Mouse (Mus musculus) lung, postnatal 0 days (tissue): ENCODE results near the gene Kcnq1. TPM values are rescaled to one million over a fixed set of nuclear protein-coding genes. Genes with fewer than 3 reads are reported as not detected.

Experiments used
- ATAC-seq: fragments of 200-750 bp; cut with Nextera tagmentation; 2 replicates; pipeline ENCODE4 v1.8.0; 2017; ENCODE audit warnings: moderate library complexity
- DNase-seq: peaks from one replicate; pipeline ENCODE4 v3.0.0-alpha.2; 2016; ENCODE audit warnings: low spot score
- H3K27ac ChIP-seq: fragments of 300-500 bp; sonication (generic); 2 replicates; pipeline ENCODE4 v1.5.1; 2014; ENCODE audit warnings: antibody characterized with exemption, mild to moderate bottlenecking, low read length, mixed read lengths
- H3K27me3 ChIP-seq: fragments of 300-500 bp; sonication (generic); replicated peaks from 2 replicates; pipeline ENCODE4 v1.6.1; 2014; ENCODE audit warnings: low read length, mixed read lengths; ENCODE audit not compliant: insufficient read depth
- H3K36me3 ChIP-seq: fragments of 300-500 bp; sonication (generic); 2 replicates; pipeline ENCODE4 v1.6.1; 2014; ENCODE audit warnings: low read length, mixed read lengths; ENCODE audit not compliant: insufficient read depth
- H3K4me1 ChIP-seq: fragments of 300-500 bp; sonication (generic); 2 replicates; pipeline ENCODE4 v1.6.1; 2014; ENCODE audit warnings: antibody characterized with exemption, low read depth, low read length, mixed read lengths; ENCODE audit not compliant: insufficient read depth
- H3K4me2 ChIP-seq: fragments of 300-500 bp; sonication (generic); replicated peaks from 2 replicates; pipeline ENCODE4 v1.6.1; 2014; ENCODE audit warnings: low read depth, mild to moderate bottlenecking, low read length, moderate library complexity, mixed read lengths
- H3K4me3 ChIP-seq: fragments of 300-500 bp; sonication (generic); 2 replicates; pipeline ENCODE4 v1.5.1; 2014; ENCODE audit warnings: low read depth, low read length
- H3K9ac ChIP-seq: fragments of 300-500 bp; sonication (generic); replicated peaks from 2 replicates; pipeline ENCODE4 v1.6.1; 2014; ENCODE audit warnings: low read depth, mild to moderate bottlenecking
- H3K9me3 ChIP-seq: fragments of 300-500 bp; sonication (generic); 2 replicates; pipeline ENCODE4 v1.6.1; 2016; ENCODE audit warnings: low read length, mixed read lengths
- CTCF ChIP-seq: IDR thresholded peaks from 2 replicates; pipeline ENCODE4 v1.5.1; 2016; ENCODE audit warnings: antibody characterized with exemption, mild to moderate bottlenecking
- EP300 ChIP-seq: IDR thresholded peaks from 2 replicates; pipeline ENCODE4 v1.6.1; 2016; ENCODE audit warnings: antibody characterized with exemption, mild to moderate bottlenecking, control low read depth
- WGBS: fragments of 180-500 bp; shearing (Covaris S2); extraction: QIAGEN DNeasy Blood & Tissue Kit; methylation state at CpG from one replicate; pipeline ENCODE4 v1.1.7; 2014; 5-methylcytosine and 5-hydroxymethylcytosine counted together
- polyA plus RNA-seq: library from polyadenylated mRNA; unstranded; fragments of >200 nt; fragmentation: Nextera tagmentation; extraction: Ambion mirVana; gene quantifications from 2 replicates; pipeline ENCODE4 v1.2.1, GENCODE M21; 2015

Gene Kcnq1
- polyA plus RNA-seq, 1 experiment from 2014 or later, result 11.8 TPM

DNA sequence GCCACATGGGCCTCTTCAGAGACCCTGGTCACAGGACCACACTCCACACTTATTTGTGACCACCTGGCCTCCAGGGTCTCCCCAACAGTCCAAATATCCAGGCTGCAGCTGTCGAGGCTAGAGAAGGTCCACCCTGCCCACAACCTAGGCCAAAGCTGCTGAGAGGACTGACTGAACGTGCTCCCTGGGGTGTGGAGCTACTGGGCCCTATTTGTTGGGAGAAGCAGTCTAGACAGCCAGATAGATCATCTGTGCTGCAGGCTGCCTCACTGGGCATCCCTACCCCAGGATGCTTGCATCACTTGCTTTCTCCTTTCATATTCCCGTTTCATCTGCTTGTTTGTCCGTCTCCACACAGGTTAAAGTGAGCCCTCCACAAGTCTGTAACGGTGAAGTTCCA, 356.4 kb downstream of the Kcnq1 start:
- Histone ChIP-seq H3K9ac (no peak overlapping the region), H3K27me3 (no peaks in the 10 kb centered on the region), H3K27ac (no peak overlapping the region), H3K36me3 (no peaks in the 10 kb centered on the region), H3K4me1 (peaks cover 3% of the 10 kb centered on the region; the same call in 1 of the 2 replicates), H3K9me3 (no peaks in the 10 kb centered on the region; the same call in 1 of the 2 replicates), H3K4me3 (no peak overlapping the region), H3K4me2 (no peak overlapping the region)
- DNase-seq, result no peak
- 72% methylated on average over 5 of the region's 5 CpGs for WGBS
- TF ChIP-seq CTCF (no peak), EP300 (no peak)
- ATAC-seq, result no peak

DNA sequence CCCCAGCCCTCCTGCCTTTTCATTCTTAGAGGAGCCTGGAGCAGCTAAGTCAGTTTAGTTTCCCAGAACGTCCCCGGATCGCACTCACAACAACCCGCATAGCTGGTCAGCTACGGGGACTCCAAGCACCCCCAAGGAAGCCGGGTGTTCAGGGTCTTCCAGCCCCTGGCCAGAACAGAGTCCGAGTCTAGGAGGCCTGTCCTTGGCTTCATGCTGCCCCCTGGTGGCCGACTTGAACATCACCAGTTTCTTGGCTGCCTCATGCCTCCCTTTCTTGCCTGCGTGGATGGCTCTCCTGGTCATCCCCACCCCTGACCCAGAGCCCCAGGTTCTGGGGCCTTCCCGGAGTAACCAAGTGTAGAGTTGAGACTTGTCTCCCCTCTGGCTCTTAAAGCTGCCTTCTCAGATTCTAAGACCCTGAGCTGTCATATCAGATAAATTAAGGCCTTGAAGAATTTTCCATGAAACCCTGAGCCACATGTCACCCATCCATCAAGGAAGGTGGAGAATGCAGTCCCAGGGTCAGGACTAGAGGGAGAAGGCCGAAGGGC, 357.8 kb downstream of the Kcnq1 start:
- H3K9me3 ChIP-seq, result no peaks in the 10 kb centered on the region; the same call in 1 of the 2 replicates
- no peak overlapping the region for H3K9ac ChIP-seq
- WGBS, result 33% methylated on average over 11 of the region's 11 CpGs
- H3K27me3 ChIP-seq, result no peaks in the 10 kb centered on the region
- no peak for TF ChIP-seq EP300
- peak; percentile 88 for TF ChIP-seq CTCF
- H3K4me2 ChIP-seq, result 0 out of 2 replicates have a peak overlapping the region, but pooled peaks have one; percentile 14
- no peak overlapping the region for H3K27ac ChIP-seq
- ATAC-seq, result no peak
- peak; percentile 78 for DNase-seq
- H3K4me3 ChIP-seq, result no peak overlapping the region
- peaks cover 3% of the 10 kb centered on the region; the same call in 1 of the 2 replicates for H3K4me1 ChIP-seq
- H3K36me3 ChIP-seq, result no peaks in the 10 kb centered on the region

DNA sequence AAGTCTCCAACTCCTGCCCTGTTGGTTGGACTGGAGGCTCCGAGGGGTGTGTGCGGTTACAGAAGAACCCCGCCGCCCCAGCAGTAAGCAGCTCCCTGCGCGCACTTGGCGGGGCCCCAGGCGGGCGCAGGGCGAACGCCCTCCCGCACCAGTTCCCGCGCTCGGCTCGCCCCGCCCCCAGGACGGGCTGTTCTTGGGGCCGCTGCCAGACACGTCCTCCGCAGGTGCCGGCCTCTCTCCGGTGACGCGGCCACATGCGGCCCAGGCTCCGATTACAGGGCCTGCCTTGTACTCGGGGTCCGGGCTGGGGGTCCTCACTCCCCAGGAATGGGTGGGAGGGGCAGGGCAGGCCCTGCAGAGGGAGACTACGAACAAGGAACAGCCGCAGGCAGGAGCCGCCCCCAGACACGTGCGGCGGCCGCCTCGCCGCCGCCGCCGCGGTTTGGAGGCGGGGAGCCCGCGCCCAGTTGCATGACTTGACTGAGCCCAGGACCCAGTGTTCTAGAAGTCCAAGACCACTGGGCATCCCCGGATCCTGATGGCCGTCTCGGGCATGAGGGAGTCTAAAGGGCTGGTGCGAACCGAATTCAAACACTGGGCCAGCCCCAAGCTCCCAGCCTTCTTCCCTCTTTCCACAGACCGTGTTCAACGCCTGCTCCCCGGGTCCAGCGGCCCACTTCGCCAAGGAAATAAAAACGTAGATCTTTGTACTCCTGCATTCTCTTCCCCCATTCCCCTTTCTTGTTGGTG, 358.8 kb downstream of the Kcnq1 start:
- Histone ChIP-seq H3K9me3 (no peaks in the 10 kb centered on the region; the same call in 1 of the 2 replicates), H3K4me2 (peak overlapping the region; percentile 67), H3K4me3 (peak overlapping the region; percentile 34), H3K36me3 (no peaks in the 10 kb centered on the region), H3K27ac (no peak overlapping the region), H3K4me1 (peaks cover 3% of the 10 kb centered on the region; the same call in 1 of the 2 replicates), H3K9ac (no peak overlapping the region), H3K27me3 (no peaks in the 10 kb centered on the region)
- ATAC-seq, result no peak
- peak; percentile 57 for DNase-seq
- TF ChIP-seq EP300 (no peak), CTCF (no peak)
- WGBS, result 19% methylated on average over 55 of the region's 56 CpGs

DNA sequence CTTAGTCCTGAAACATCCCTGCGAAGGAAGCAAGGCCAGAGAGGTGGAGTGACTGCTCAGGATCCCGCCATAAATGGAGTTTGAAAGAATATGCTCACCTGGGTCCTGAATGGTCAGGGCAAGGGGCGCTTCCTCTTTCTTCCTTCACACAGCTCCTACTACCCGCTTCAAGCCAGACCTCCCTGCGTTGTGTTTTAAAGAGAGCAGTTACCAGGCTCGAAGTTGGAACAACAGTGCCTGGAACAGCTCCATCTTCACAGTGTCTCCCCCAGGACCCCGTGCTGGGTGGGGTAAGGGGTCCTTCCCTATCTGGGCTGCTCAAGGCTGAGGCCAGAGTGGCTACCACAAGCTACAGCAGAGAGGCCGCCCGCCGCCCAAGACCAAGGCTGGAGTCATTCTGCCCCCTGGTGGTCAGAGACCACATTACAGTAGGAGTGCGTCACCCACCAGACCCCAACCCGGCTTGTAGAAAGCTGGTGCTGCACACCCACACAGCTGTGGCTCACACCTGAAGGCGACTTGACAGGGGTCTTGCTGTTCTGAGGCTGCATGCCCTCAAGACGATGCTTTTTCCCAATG, 360.0 kb downstream of the Kcnq1 start:
- H3K27me3 ChIP-seq, result no peaks in the 10 kb centered on the region
- H3K27ac ChIP-seq, result no peak overlapping the region
- H3K9me3 ChIP-seq, result no peaks in the 10 kb centered on the region
- H3K9ac ChIP-seq, result no peak overlapping the region
- H3K4me1 ChIP-seq, result peaks cover 3% of the 10 kb centered on the region; the same call in 1 of the 2 replicates
- no peak overlapping the region for H3K4me3 ChIP-seq
- WGBS, result 34% methylated on average over 14 of the region's 14 CpGs
- H3K36me3 ChIP-seq, result no peaks in the 10 kb centered on the region
- DNase-seq (peak; percentile 73), ATAC-seq (peak; percentile 50)
- no peak for TF ChIP-seq EP300
- TF ChIP-seq CTCF, result peak; percentile 97
- H3K4me2 ChIP-seq, result no peak overlapping the region

DNA sequence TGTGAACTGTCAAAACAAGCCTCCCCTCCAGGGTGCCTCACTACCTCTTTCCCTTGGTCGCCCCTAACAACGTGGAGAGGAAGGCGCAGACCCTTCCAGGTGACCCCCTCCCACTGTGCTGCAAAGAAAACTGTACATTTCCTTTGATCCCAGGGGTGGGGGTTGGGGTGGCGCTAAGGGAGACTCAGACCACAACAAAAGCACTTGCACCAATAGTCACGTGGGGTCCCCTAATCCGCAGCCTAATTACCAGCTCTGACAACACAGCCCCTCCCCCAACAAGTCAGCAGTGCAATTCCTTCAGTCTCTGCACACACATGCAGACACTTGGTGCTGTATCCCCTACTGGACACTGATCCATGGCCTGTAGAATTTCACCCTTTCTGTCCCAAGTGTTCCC, 361.6 kb downstream of the Kcnq1 start:
- no peaks in the 10 kb centered on the region for H3K36me3 ChIP-seq
- 20% methylated on average over 6 of the region's 6 CpGs for WGBS

DNA sequence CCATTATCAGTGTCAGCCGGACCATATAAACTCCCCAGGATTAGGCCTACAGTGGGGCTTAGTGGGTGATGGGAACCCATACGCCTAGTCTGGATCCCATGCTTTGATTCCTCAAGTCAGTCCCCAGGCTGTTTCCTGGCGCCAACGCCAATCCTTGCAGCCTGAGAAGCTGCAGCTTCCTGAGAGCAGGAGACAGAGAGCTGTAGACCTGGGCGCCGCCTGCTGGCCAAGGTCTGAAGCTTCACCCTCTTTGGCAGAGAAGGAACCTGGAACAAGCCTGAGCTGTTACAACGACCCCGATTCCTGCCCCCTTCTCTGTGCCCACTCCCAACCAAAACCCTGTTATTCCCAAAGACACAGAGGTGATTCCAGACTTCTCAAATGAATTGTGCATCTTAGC, 363.8 kb downstream of the Kcnq1 start:
- no peaks in the 10 kb centered on the region for H3K9me3 ChIP-seq
- H3K9ac ChIP-seq, result no peak overlapping the region

More for the DNA sequence above, 361.6 kb downstream of the Kcnq1 start:
- H3K27ac ChIP-seq, result no peak overlapping the region
- ATAC-seq (no peak), DNase-seq (no peak)
- TF ChIP-seq CTCF, result no peak
- no peak for TF ChIP-seq EP300
- H3K9ac ChIP-seq, result no peak overlapping the region
- H3K9me3 ChIP-seq, result no peaks in the 10 kb centered on the region
- H3K4me1 ChIP-seq, result peaks cover 3% of the 10 kb centered on the region; the same call in 1 of the 2 replicates
- no peak overlapping the region for H3K4me3 ChIP-seq
- H3K27me3 ChIP-seq, result no peaks in the 10 kb centered on the region
- no peak overlapping the region for H3K4me2 ChIP-seq

More for the DNA sequence above, 363.8 kb downstream of the Kcnq1 start:
- TF ChIP-seq EP300, result no peak
- TF ChIP-seq CTCF, result peak; percentile 93
- no peak overlapping the region for H3K4me2 ChIP-seq
- no peak overlapping the region for H3K27ac ChIP-seq
- DNase-seq (peak; percentile 83), ATAC-seq (peak; percentile 52)
- H3K36me3 ChIP-seq, result no peaks in the 10 kb centered on the region
- 14% methylated on average over 8 of the region's 8 CpGs for WGBS
- no peak overlapping the region for H3K4me3 ChIP-seq
- H3K27me3 ChIP-seq, result no peaks in the 10 kb centered on the region
- peaks cover 6% of the 10 kb centered on the region; the same call in 1 of the 2 replicates for H3K4me1 ChIP-seq
